ENCODE assay signal across 29 mouse cellular contexts in genomic region chr4:140242291-140242690, GRCm38 (mm10). TPM values are rescaled to one million over a fixed set of nuclear protein-coding genes. Genes with fewer than 3 reads are reported as not detected.
DNase-seq lines count a peak whose midpoint lies in the region; ATAC-seq lines count a peak whose summit lies in the region.
"Had no signal": no experiment of that assay in that cellular context is flagged by ENCODE, and none has a peak within 500 bp of the region (broad histone marks: within the 10 kb centered on the region; RNA-seq: fewer than 3 reads in every experiment).

No protein-coding gene starts in this region.

- H3K36me3 ChIP-seq in hindbrain, embryonic 11.5 days (ENCODE audit: control insufficient read depth, insufficient read depth, low read length), result no peaks in the 10 kb centered on the region
- no peaks in the 10 kb centered on the region for H3K36me3 ChIP-seq in hindbrain, embryonic 16.5 days (ENCODE audit: control insufficient read depth, insufficient read depth, low read length)
- H3K36me3 ChIP-seq in neural tube, embryonic 11.5 days (ENCODE audit: control insufficient read depth, insufficient read depth, low read length), result no peaks in the 10 kb centered on the region
- H3K36me3 ChIP-seq: embryonic facial prominence, embryonic 15.5 days; forebrain, embryonic 15.5 days; heart, embryonic 13.5 days; limb, embryonic 10.5 days; neural tube, embryonic 13.5 days had no signal

- peak; percentile 22; the same call in 1 of the 2 replicates for ATAC-seq in hindbrain, embryonic 11.5 days (ENCODE audit: low FRiP score)
- ATAC-seq in hindbrain, embryonic 16.5 days, result no peak
- ATAC-seq in neural tube, embryonic 11.5 days (ENCODE audit: insufficient read depth, low FRiP score, low TSS enrichment), result 0 out of 2 replicates have a peak, but pooled peaks have one; percentile 8
- ATAC-seq: activated CD4-positive, CD25-positive, alpha-beta regulatory T cell, adult 4 months; forebrain, embryonic 15.5 days; Patski had no signal

- no peaks in the 10 kb centered on the region for H3K9me3 ChIP-seq in hindbrain, embryonic 11.5 days (ENCODE audit: control insufficient read depth, low read length)
- H3K9me3 ChIP-seq in hindbrain, embryonic 16.5 days (ENCODE audit: control insufficient read depth, low read length), result no peaks in the 10 kb centered on the region
- H3K9me3 ChIP-seq in neural tube, embryonic 11.5 days (ENCODE audit: control insufficient read depth, low read length), result no peaks in the 10 kb centered on the region
- H3K9me3 ChIP-seq: embryonic facial prominence, embryonic 15.5 days; forebrain, embryonic 15.5 days; heart, embryonic 13.5 days; limb, embryonic 10.5 days; neural tube, embryonic 13.5 days had no signal

- H3K4me2 ChIP-seq in hindbrain, embryonic 11.5 days (replicated peaks; ENCODE audit: low read depth, low read length), result no peak overlapping the region
- H3K4me2 ChIP-seq in hindbrain, embryonic 16.5 days (ENCODE audit: low read length), result no peak overlapping the region
- no peak overlapping the region for H3K4me2 ChIP-seq in neural tube, embryonic 11.5 days (ENCODE audit: low read depth)
- H3K4me2 ChIP-seq: embryonic facial prominence, embryonic 15.5 days; forebrain, embryonic 15.5 days; heart, embryonic 13.5 days had no signal

- WGBS in hindbrain, embryonic 11.5 days, result 58% methylated on average over 1 of the region's 1 CpGs
- WGBS in hindbrain, embryonic 16.5 days, result 57% methylated on average over 1 of the region's 1 CpGs
- 70% methylated on average over 1 of the region's 1 CpGs for WGBS in neural tube, embryonic 11.5 days

- H3K4me3 ChIP-seq in hindbrain, embryonic 11.5 days (ENCODE audit: low read depth, low read length), result no peak overlapping the region
- H3K4me3 ChIP-seq in hindbrain, embryonic 16.5 days (ENCODE audit: low read length), result no peak overlapping the region
- no peak overlapping the region for H3K4me3 ChIP-seq in neural tube, embryonic 11.5 days (ENCODE audit: low read depth, low read length)
- H3K4me3 ChIP-seq: embryonic facial prominence, embryonic 15.5 days; forebrain, embryonic 15.5 days; heart, embryonic 13.5 days; left cerebral cortex, adult 2 months; limb, embryonic 10.5 days; neural tube, embryonic 13.5 days had no signal

- H3K4me1 ChIP-seq in hindbrain, embryonic 11.5 days (replicated peaks; ENCODE audit: control insufficient read depth, insufficient read depth, low read length), result peaks cover 14% of the 10 kb centered on the region
- peaks cover 32% of the 10 kb centered on the region for H3K4me1 ChIP-seq in hindbrain, embryonic 16.5 days (ENCODE audit: control insufficient read depth, insufficient read depth, low read depth, low read length)
- H3K4me1 ChIP-seq in neural tube, embryonic 11.5 days (ENCODE audit: control insufficient read depth, insufficient read depth, low read length), result peaks cover 17% of the 10 kb centered on the region

- peak; percentile 49 for DNase-seq in cerebellum, adult 9-11 months
- DNase-seq in cerebellum, postnatal 25 days, result no peak
- DNase-seq in hindbrain, embryonic 11.5 days (ENCODE audit: low spot score), result peak; percentile 46
- peak; percentile 16 for DNase-seq in neural tube, embryonic 11.5 days (ENCODE audit: low spot score)
- DNase-seq in neural tube, embryonic 10.5 days (ENCODE audit: extremely low spot score, low spot score), result no peak
- no peak for DNase-seq in kidney, postnatal 25 days
- DNase-seq in gastrocnemius, postnatal 4 days (ENCODE audit: low spot score in 2 of 2), result no peak
- DNase-seq: adrenal gland, adult 8-10 months; cerebellum, adult 9-10 months; gastrocnemius, postnatal 14 days; heart, adult 18-20 months; kidney, adult 18-20 months; liver; lung, postnatal 4 days; right cerebral cortex, adult 18-20 months; right cerebral cortex, postnatal 4 days; thymus, postnatal 25 days had no signal

- peaks cover 40% of the 10 kb centered on the region for H3K27me3 ChIP-seq in hindbrain, embryonic 11.5 days (ENCODE audit: control insufficient read depth, insufficient read depth, low read length)
- H3K27me3 ChIP-seq in hindbrain, embryonic 16.5 days (replicated peaks; ENCODE audit: control insufficient read depth, insufficient read depth, low read length), result peaks cover 2% of the 10 kb centered on the region; the same call in 1 of the 2 replicates
- H3K27me3 ChIP-seq in neural tube, embryonic 11.5 days (ENCODE audit: control insufficient read depth, insufficient read depth, low read length), result peaks cover 49% of the 10 kb centered on the region

- no peak overlapping the region for H3K9ac ChIP-seq in hindbrain, embryonic 11.5 days (ENCODE audit: low read depth, low read length)
- no peak overlapping the region for H3K9ac ChIP-seq in hindbrain, embryonic 16.5 days (ENCODE audit: low read depth, low read length)
- no peak overlapping the region for H3K9ac ChIP-seq in neural tube, embryonic 11.5 days (ENCODE audit: low read length)
- H3K9ac ChIP-seq: embryonic facial prominence, embryonic 15.5 days; forebrain, embryonic 15.5 days; heart, embryonic 13.5 days; neural tube, embryonic 13.5 days had no signal

- no peak overlapping the region for H3K27ac ChIP-seq in hindbrain, embryonic 11.5 days (ENCODE audit: low read depth, low read length)
- no peak overlapping the region for H3K27ac ChIP-seq in hindbrain, embryonic 16.5 days (ENCODE audit: low read depth, low read length)
- H3K27ac ChIP-seq in neural tube, embryonic 11.5 days (ENCODE audit: low read depth, low read length), result no peak overlapping the region
- H3K27ac ChIP-seq: embryonic facial prominence, embryonic 15.5 days; forebrain, embryonic 15.5 days; heart, embryonic 13.5 days; kidney, postnatal 0 days; left cerebral cortex, adult 2 months; limb, embryonic 10.5 days; neural tube, embryonic 13.5 days had no signal

RNA-seq across cellular contexts. Expression of gene Igsf21, which starts 4.3 kb away (rescaled TPM):
- polyA plus RNA-seq in hindbrain, embryonic 11.5 days (2014; fragmentation: Nextera tagmentation; extraction: Ambion mirVana), result 8.1 and 9.4 TPM in 2 replicates
- 102 and 109 TPM in 2 replicates for polyA plus RNA-seq in hindbrain, embryonic 16.5 days (2015; fragmentation: Nextera tagmentation; extraction: Ambion mirVana)
- 12.4 and 12.9 TPM in 2 replicates for polyA plus RNA-seq in neural tube, embryonic 11.5 days (2014; fragmentation: Nextera tagmentation; extraction: Ambion mirVana)
- under 1 TPM in 1 of 2 experiments, not detected in 1; 0.18 TPM for total RNA-seq in gastrocnemius, postnatal 4 days (2021)
- total RNA-seq: megakaryocyte-erythroid progenitor cell, adult 5-6 weeks had no signal
- polyA plus RNA-seq: activated CD4-positive, CD25-positive, alpha-beta regulatory T cell, adult 4 months; liver, embryonic 16.5 days; Patski had no signal

Comparison
In these comparisons a context has a peak if more than half of its experiments do, and no peak if none do; other contexts are left out.
1. DNase-seq: peak in cerebellum, adult 9-11 months (single experiment), hindbrain, embryonic 11.5 days (single experiment) and neural tube, embryonic 11.5 days (single experiment); none in cerebellum, postnatal 25 days (0 of 2), neural tube, embryonic 10.5 days (single experiment), kidney, postnatal 25 days (0 of 2) and gastrocnemius, postnatal 4 days (0 of 2).